Mouse (Mus musculus): ENCODE results near the gene Actl10. TPM values are rescaled to one million over a fixed set of nuclear protein-coding genes. Genes with fewer than 3 reads are reported as not detected.

Gene Actl10
- total and polyA plus RNA-seq, 2 experiments from 2014 or later = 0.13 to 0.48 TPM

GRCm38 (mm10) chr2:154601324-154601723, 49.7 kb downstream of the Actl10 start:
- Histone ChIP-seq H3K4me1 (ENCODE audit: insufficient read depth) (peaks cover 11% of the 10 kb centered on the region; the same call in 1 of the 2 replicates), H3K27me3 (ENCODE audit: insufficient read depth, low read length) (no peaks in the 10 kb centered on the region), H3K9ac (no peak overlapping the region), H3K36me3 (ENCODE audit: insufficient read depth) (no peaks in the 10 kb centered on the region), H3K9me3 (ENCODE audit: low read length) (no peaks in the 10 kb centered on the region), H3K4me3 (ENCODE audit: low read depth, low read length) (no peak overlapping the region), H3K4me2 (ENCODE audit: low read depth) (no peak overlapping the region), H3K27ac (ENCODE audit: low read depth, low read length) (no peak overlapping the region)
- TF ChIP-seq CTCF (IDR thresholded peaks at IDR 0.05; ENCODE audit: low read depth) = no peak
- DNase-seq (no peak), ATAC-seq (no peak)
- WGBS = 82% methylated on average over 3 of the region's 3 CpGs

Other genes with a start within 250 kb of the Actl10 start
- gene Bpifb9b, start 244.5 kb upstream of the Actl10 start, total RNA-seq (2014; rRNA removed) = 0.38 TPM in 1 of 2 replicates, not detected in the other
- 0.34 TPM in 1 of 2 replicates, not detected in the other for gene Bpifb9b, start 244.5 kb upstream of the Actl10 start, polyA plus RNA-seq (2015; fragmentation: Nextera tagmentation; extraction: Ambion mirVana)
- gene Cdk5rap1, start 178.8 kb upstream of the Actl10 start, total RNA-seq (2014; rRNA removed) = 14.3 and 14.7 TPM in 2 replicates
- 6.3 and 10.4 TPM in 2 replicates for gene Cdk5rap1, start 178.8 kb upstream of the Actl10 start, polyA plus RNA-seq (2015; fragmentation: Nextera tagmentation; extraction: Ambion mirVana)
- gene Snta1, start 143.7 kb upstream of the Actl10 start, total RNA-seq (2014; rRNA removed) = 23.0 and 25.3 TPM in 2 replicates
- gene Snta1, start 143.7 kb upstream of the Actl10 start, polyA plus RNA-seq (2015; fragmentation: Nextera tagmentation; extraction: Ambion mirVana) = 14.8 and 15.8 TPM in 2 replicates
- gene Cbfa2t2, start 115.3 kb upstream of the Actl10 start, total RNA-seq (2014; rRNA removed) = 32.5 and 41.8 TPM in 2 replicates
- gene Cbfa2t2, start 115.3 kb upstream of the Actl10 start, polyA plus RNA-seq (2015; fragmentation: Nextera tagmentation; extraction: Ambion mirVana) = 22.1 and 31.9 TPM in 2 replicates
- 1.7 and 6.4 TPM in 2 replicates for gene 1700003F12Rik, start 4.7 kb upstream of the Actl10 start, total RNA-seq (2014; rRNA removed)
- gene 1700003F12Rik, start 4.7 kb upstream of the Actl10 start, polyA plus RNA-seq (2015; fragmentation: Nextera tagmentation; extraction: Ambion mirVana) = 2.8 and 3.2 TPM in 2 replicates
- 14.5 and 16.3 TPM in 2 replicates for gene Necab3, start 7.1 kb downstream of the Actl10 start, total RNA-seq (2014; rRNA removed)
- gene Necab3, start 7.1 kb downstream of the Actl10 start, polyA plus RNA-seq (2015; fragmentation: Nextera tagmentation; extraction: Ambion mirVana) = 14.7 and 17.2 TPM in 2 replicates
- gene E2f1, start 18.1 kb downstream of the Actl10 start, total RNA-seq (2014; rRNA removed) = 2.8 and 3.0 TPM in 2 replicates
- gene E2f1, start 18.1 kb downstream of the Actl10 start, polyA plus RNA-seq (2015; fragmentation: Nextera tagmentation; extraction: Ambion mirVana) = 4.7 and 4.9 TPM in 2 replicates
- 13.2 and 15.0 TPM in 2 replicates for gene Pxmp4, start 51.9 kb downstream of the Actl10 start, total RNA-seq (2014; rRNA removed)
- 16.6 and 17.9 TPM in 2 replicates for gene Pxmp4, start 51.9 kb downstream of the Actl10 start, polyA plus RNA-seq (2015; fragmentation: Nextera tagmentation; extraction: Ambion mirVana)
- gene Zfp341, start 61.5 kb downstream of the Actl10 start, total RNA-seq (2014; rRNA removed) = 8.8 and 10.2 TPM in 2 replicates
- 1.3 and 1.4 TPM in 2 replicates for gene Zfp341, start 61.5 kb downstream of the Actl10 start, polyA plus RNA-seq (2015; fragmentation: Nextera tagmentation; extraction: Ambion mirVana)
- 1.1 TPM in 1 of 2 replicates, not detected in the other for gene 4930519P11Rik, start 61.7 kb downstream of the Actl10 start, total RNA-seq (2014; rRNA removed)
- gene 4930519P11Rik, start 61.7 kb downstream of the Actl10 start, polyA plus RNA-seq (2015; fragmentation: Nextera tagmentation; extraction: Ambion mirVana) = 0.64 TPM in 1 of 2 replicates, not detected in the other
- 176 and 191 TPM in 2 replicates for gene Chmp4b, start 99.9 kb downstream of the Actl10 start, total RNA-seq (2014; rRNA removed)
- gene Chmp4b, start 99.9 kb downstream of the Actl10 start, polyA plus RNA-seq (2015; fragmentation: Nextera tagmentation; extraction: Ambion mirVana) = 28.9 and 29.4 TPM in 2 replicates
- not detected in 2 replicates for gene Gm14214, start 218.3 kb downstream of the Actl10 start, total RNA-seq (2014; rRNA removed)
- not detected in 2 replicates for gene Gm14214, start 218.3 kb downstream of the Actl10 start, polyA plus RNA-seq (2015; fragmentation: Nextera tagmentation; extraction: Ambion mirVana)
- gene Raly, start 239.3 kb downstream of the Actl10 start, total RNA-seq (2014; rRNA removed) = 174 and 222 TPM in 2 replicates
- 22.2 and 23.6 TPM in 2 replicates for gene Raly, start 239.3 kb downstream of the Actl10 start, polyA plus RNA-seq (2015; fragmentation: Nextera tagmentation; extraction: Ambion mirVana)
- gene a, start 239.6 kb downstream of the Actl10 start, total RNA-seq (2014; rRNA removed) = 0.90 and 2.5 TPM in 2 replicates
- gene a, start 239.6 kb downstream of the Actl10 start, polyA plus RNA-seq (2015; fragmentation: Nextera tagmentation; extraction: Ambion mirVana) = 2.9 and 3.5 TPM in 2 replicates